Mouse (Mus musculus) neural tube, embryonic 15.5 days (tissue): Measurements from ENCODE around the gene Asgr2. TPM values are rescaled to one million over a fixed set of nuclear protein-coding genes. Genes with fewer than 3 reads are reported as not detected.
"Not testable (repeated sequence)": the region's sequence is repeated elsewhere in the genome, so short reads cannot be mapped to it uniquely, and the experiment has no call there.

ENCODE experiments used
- ATAC-seq: fragments of 200-750 bp; cut with Nextera tagmentation; 2 replicates; pipeline ENCODE4 v1.8.0; 2017; ENCODE audit warnings: mild to moderate bottlenecking, moderate TSS enrichment, moderate library complexity; ENCODE audit not compliant: low FRiP score
- H3K27ac ChIP-seq: fragments of 300-500 bp; sonication (generic); replicated peaks from 2 replicates; pipeline ENCODE4 v1.5.1; 2015; ENCODE audit warnings: mild to moderate bottlenecking, inconsistent platforms
- H3K27me3 ChIP-seq: fragments of 300-500 bp; sonication (generic); replicated peaks from 2 replicates; pipeline ENCODE4 v1.6.1; 2015; ENCODE audit warnings: inconsistent platforms
- H3K36me3 ChIP-seq: fragments of 300-500 bp; sonication (generic); 2 replicates; pipeline ENCODE4 v1.6.1; 2015; ENCODE audit warnings: inconsistent platforms
- H3K4me1 ChIP-seq: fragments of 300-500 bp; sonication (generic); 2 replicates; pipeline ENCODE4 v1.6.1; 2015; ENCODE audit warnings: inconsistent platforms
- H3K4me2 ChIP-seq: fragments of 300-500 bp; sonication (generic); 2 replicates; pipeline ENCODE4 v1.6.1; 2015; ENCODE audit warnings: inconsistent platforms, mild to moderate bottlenecking, moderate library complexity
- H3K4me3 ChIP-seq: fragments of 300-500 bp; sonication (generic); replicated peaks from 2 replicates; pipeline ENCODE4 v1.5.1; 2015; ENCODE audit warnings: mild to moderate bottlenecking, inconsistent platforms
- H3K9ac ChIP-seq: fragments of 300-500 bp; sonication (generic); replicated peaks from 2 replicates; pipeline ENCODE4 v1.6.1; 2015; ENCODE audit warnings: mild to moderate bottlenecking, inconsistent platforms
- H3K9me3 ChIP-seq: fragments of 300-500 bp; sonication (generic); replicated peaks from 2 replicates; pipeline ENCODE4 v1.6.1; 2016; ENCODE audit warnings: inconsistent platforms
- WGBS: fragments of 180-500 bp; shearing (Covaris S2); methylation state at CpG from one replicate; pipeline ENCODE4 v1.1.7; 2015; ENCODE audit warnings: mixed read lengths; 5-methylcytosine and 5-hydroxymethylcytosine counted together
- polyA plus RNA-seq: library from polyadenylated mRNA; unstranded; fragments of >200 nt; fragmentation: Nextera tagmentation; extraction: Ambion mirVana; gene quantifications from 2 replicates; pipeline ENCODE4 v1.2.1, GENCODE M21; 2015

Gene Asgr2
- polyA plus RNA-seq, 1 experiment from 2014 or later: not detected

DNA sequence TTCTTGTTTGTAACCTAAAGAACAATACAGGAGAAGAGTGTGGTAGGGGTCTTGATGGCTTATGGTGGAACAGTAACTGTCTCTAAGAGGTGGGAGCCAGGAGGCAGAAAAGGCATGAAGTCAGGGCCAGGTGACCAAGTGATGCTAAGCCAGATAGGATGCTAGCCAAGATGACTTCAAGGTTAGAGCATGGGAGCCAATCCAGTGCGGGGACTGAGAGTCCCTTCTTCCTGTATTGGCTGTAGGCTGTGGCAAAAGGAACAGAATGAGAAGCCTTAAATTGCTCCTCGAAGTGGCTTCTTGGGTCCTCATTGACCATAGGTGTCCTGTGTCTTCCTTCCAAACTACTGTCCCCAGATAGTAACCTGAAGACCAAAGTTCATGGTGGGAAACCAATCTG lies 6.7 kb downstream of the Asgr2 start:
- no peak for ATAC-seq
- H3K27ac ChIP-seq: no peak overlapping the region
- no peaks in the 10 kb centered on the region for H3K4me1 ChIP-seq
- H3K4me2 ChIP-seq: no peak overlapping the region
- no peaks in the 10 kb centered on the region for H3K27me3 ChIP-seq
- H3K36me3 ChIP-seq: no peaks in the 10 kb centered on the region
- 82% methylated on average over 2 of the region's 2 CpGs for WGBS
- no peak overlapping the region for H3K9ac ChIP-seq
- no peak overlapping the region for H3K4me3 ChIP-seq
- H3K9me3 ChIP-seq: no peaks in the 10 kb centered on the region

DNA sequence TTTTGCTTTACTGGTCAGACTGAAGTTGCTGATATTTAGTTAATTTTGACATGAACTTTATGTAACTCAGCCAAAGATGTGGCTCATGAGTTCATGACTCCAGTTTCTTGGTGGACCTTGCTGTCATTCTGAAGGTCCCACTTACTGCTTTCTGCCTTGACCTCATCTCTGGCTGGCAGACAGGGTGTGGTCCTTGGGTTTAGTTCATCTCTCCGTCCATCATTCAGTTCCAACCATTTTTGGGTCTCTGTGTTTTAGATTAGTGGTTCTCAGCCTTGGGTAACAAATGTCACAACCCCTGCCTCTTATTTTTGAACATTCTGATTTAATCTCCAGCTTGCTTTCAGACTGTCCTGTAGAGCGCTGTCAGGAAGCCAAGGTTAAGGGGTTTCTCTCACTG lies 7.4 kb downstream of the Asgr2 start:
- Histone ChIP-seq H3K9me3 (no peaks in the 10 kb centered on the region), H3K27me3 (no peaks in the 10 kb centered on the region), H3K4me2 (no peak overlapping the region), H3K4me3 (no peak overlapping the region), H3K27ac (no peak overlapping the region), H3K4me1 (no peaks in the 10 kb centered on the region), H3K36me3 (no peaks in the 10 kb centered on the region), H3K9ac (no peak overlapping the region)
- WGBS: 92% methylated on average over 2 of the region's 2 CpGs
- ATAC-seq: no peak

GRCm38 (mm10) chr11:70103701-70104315 lies 11.4 kb downstream of the Asgr2 start:
- Histone ChIP-seq H3K27ac (no peak overlapping the region), H3K4me2 (no peak overlapping the region), H3K36me3 (no peaks in the 10 kb centered on the region), H3K4me1 (no peaks in the 10 kb centered on the region), H3K27me3 (no peaks in the 10 kb centered on the region), H3K4me3 (no peak overlapping the region), H3K9me3 (no peaks in the 10 kb centered on the region), H3K9ac (no peak overlapping the region)
- WGBS: 87% methylated on average over 14 of the region's 14 CpGs
- no peak for ATAC-seq

- Histone ChIP-seq H3K9ac (no peak overlapping the region), H3K9me3 (no peaks in the 10 kb centered on the region), H3K27me3 (no peaks in the 10 kb centered on the region), H3K36me3 (no peaks in the 10 kb centered on the region), H3K4me1 (no peaks in the 10 kb centered on the region), H3K27ac (no peak overlapping the region), H3K4me3 (no peak overlapping the region), H3K4me2 (no peak overlapping the region)
- no peak for ATAC-seq
- 79% methylated on average over 8 of the region's 8 CpGs for WGBS
Observed at GRCm38 (mm10) chr11:70107085-70107484, 14.6 kb downstream of the Asgr2 start.

DNA sequence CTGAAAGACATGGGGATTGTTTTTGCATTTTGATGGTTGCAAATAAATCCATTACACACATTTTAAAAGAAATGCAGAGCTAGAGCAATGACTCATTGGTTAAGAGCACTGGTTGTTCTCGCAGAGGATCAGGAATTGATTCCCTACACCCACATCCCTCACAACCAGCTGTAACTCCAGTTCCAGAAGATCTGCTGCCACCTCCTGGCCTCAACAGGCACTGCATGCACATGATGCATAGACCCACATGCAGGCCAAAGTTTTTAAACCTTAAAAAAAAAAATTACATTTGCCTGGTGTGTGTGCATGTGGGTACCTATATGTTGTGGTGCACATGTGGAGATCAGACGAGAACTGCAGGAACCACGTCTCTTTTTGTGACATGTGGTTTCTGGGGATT lies 17.7 kb downstream of the Asgr2 start:
- Histone ChIP-seq H3K9ac (no peak overlapping the region), H3K27ac (no peak overlapping the region), H3K36me3 (no peaks in the 10 kb centered on the region), H3K9me3 (no peaks in the 10 kb centered on the region), H3K4me3 (no peak overlapping the region), H3K27me3 (no peaks in the 10 kb centered on the region), H3K4me2 (no peak overlapping the region), H3K4me1 (no peaks in the 10 kb centered on the region)
- WGBS: 70% methylated on average over 3 of the region's 3 CpGs
- no peak for ATAC-seq

DNA sequence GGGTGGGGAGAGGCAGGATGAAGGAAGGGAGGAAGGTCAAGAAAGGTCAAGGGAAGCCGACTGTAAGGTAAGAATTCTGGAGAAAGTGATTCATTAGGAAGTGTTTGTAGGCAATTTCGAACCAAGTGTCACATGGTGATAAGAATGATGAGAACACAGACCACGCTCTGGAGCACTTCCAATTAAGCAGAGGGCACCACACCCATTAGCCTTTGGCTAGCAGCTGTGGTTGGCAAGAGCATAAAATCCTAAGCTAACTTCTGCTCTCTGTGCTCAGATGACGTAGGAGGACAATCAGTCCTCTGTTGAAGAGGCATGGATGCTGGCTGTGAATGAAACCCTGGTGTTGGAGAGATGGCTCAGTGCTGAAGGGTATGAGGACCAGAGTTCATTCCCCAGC lies 22.1 kb downstream of the Asgr2 start:
- H3K4me3 ChIP-seq: no peak overlapping the region
- no peaks in the 10 kb centered on the region for H3K4me1 ChIP-seq
- no peak overlapping the region for H3K27ac ChIP-seq
- H3K27me3 ChIP-seq: no peaks in the 10 kb centered on the region
- 66% methylated on average over 4 of the region's 4 CpGs for WGBS
- H3K9ac ChIP-seq: no peak overlapping the region
- no peaks in the 10 kb centered on the region for H3K36me3 ChIP-seq
- H3K9me3 ChIP-seq: no peaks in the 10 kb centered on the region
- ATAC-seq: no peak
- H3K4me2 ChIP-seq: no peak overlapping the region

- no peaks in the 10 kb centered on the region for H3K27me3 ChIP-seq
- H3K9ac ChIP-seq: no peak overlapping the region
- 0 out of 2 replicates have a peak, but pooled peaks cover 2% of the 10 kb centered on the region for H3K9me3 ChIP-seq
- H3K4me2 ChIP-seq: no peak overlapping the region
- WGBS: 94% methylated on average over 3 of the region's 3 CpGs
- H3K27ac ChIP-seq: no peak overlapping the region
- no peak overlapping the region for H3K4me3 ChIP-seq
- H3K36me3 ChIP-seq: no peaks in the 10 kb centered on the region
- H3K4me1 ChIP-seq: no peaks in the 10 kb centered on the region
- no peak for ATAC-seq
Observed at GRCm38 (mm10) chr11:70115901-70116300, 23.5 kb downstream of the Asgr2 start.

DNA sequence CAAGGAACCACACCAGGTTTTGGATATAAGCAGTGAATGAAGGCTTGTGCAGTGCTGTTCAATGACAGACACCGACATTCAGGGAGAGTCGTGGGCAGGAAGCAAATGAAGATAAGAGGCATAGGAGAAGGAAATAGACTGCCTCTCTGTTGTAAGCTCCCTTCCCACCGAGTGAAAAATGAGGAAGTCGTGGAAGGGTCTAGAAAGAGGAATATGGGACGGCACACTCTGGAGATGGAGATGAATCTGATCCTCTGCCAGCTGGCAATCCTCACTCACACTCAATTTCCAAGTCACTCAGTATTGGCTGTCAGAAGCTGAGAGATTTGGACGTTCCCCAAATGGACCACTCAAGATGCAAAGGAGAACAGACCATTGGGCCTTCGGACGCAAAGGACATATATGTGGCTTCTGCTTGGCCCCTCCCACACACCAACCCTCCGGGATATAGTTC lies 37.5 kb downstream of the Asgr2 start, which contains the start of gene Mgl2:
TSS of gene Mgl2 (plus strand) at position 404 of the 454 bp plus-strand sequence.
- H3K4me2 ChIP-seq: no peak within 1 kb of the TSS

GRCm38 (mm10) chr11:70135001-70135400 lies 42.6 kb downstream of the Asgr2 start:
- H3K27me3 ChIP-seq, ATAC-seq: not testable (repeated sequence)
- WGBS: 68% methylated on average over 3 of the region's 3 CpGs

More for the DNA sequence above, 37.5 kb downstream of the Asgr2 start, which contains the start of gene Mgl2:
- H3K4me3 ChIP-seq: no peak within 1 kb of the TSS
- H3K9ac ChIP-seq: no peak within 1 kb of the TSS
- 81% methylated on average over 9 of the region's 9 CpGs for WGBS
- no peak within 1 kb of the TSS for H3K27ac ChIP-seq
- no peaks in the 10 kb centered on the region for H3K4me1 ChIP-seq
- H3K27me3 ChIP-seq: no peaks in the 10 kb centered on the region
- no peak for ATAC-seq
- no peaks in the 10 kb centered on the region for H3K9me3 ChIP-seq
- H3K36me3 ChIP-seq: no peaks in the 10 kb centered on the region

DNA sequence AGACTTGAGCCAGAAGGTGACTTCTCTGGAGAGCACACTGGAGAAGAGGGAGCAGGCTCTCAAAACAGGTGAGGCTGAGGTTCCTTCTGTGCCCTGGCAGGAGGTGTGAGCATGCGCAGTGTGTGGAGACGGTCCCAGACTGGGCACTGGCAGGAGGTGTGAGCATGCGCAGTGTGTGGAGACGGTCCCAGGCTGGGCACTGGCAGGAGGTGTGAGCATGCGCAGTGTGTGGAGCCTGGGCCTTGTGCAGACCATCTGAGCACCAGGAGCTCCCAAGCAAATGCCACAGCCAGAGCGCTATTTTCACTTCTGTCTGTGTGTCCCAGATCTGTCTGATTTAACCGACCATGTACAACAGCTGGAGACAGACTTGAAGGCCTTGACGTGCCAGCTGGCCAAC lies 43.5 kb downstream of the Asgr2 start:
- 91% methylated on average over 8 of the region's 8 CpGs for WGBS
- H3K4me1 ChIP-seq, H3K4me3 ChIP-seq, H3K4me2 ChIP-seq, H3K9ac ChIP-seq, H3K27ac ChIP-seq, H3K36me3 ChIP-seq, ATAC-seq, H3K27me3 ChIP-seq, H3K9me3 ChIP-seq: not testable (repeated sequence)

More at GRCm38 (mm10) chr11:70135001-70135400, 42.6 kb downstream of the Asgr2 start:
- not testable (repeated sequence) for H3K9me3 ChIP-seq, H3K4me3 ChIP-seq, H3K9ac ChIP-seq, H3K4me1 ChIP-seq, H3K27ac ChIP-seq, H3K36me3 ChIP-seq, H3K4me2 ChIP-seq

DNA sequence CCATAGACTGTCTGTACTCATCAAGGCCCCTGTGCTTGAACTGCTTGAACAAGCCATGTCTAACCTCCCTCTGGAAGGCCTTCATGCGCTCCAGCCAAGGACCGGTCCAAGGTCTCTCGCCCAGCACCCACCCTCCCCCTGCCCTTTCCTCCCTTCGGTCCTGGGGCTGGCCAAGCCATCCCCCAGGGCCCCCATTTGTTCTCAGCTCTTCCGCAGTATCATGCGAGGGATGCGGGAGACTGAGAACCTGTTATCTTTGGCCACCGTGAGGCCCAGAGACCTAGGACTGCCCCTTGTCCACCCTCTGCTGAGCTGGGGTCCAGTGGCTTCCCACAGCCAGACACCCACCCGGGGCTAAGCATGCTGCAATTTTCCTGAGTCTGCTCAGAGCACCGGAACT lies 46.7 kb downstream of the Asgr2 start:
- Histone ChIP-seq H3K9me3 (no peaks in the 10 kb centered on the region), H3K36me3 (no peaks in the 10 kb centered on the region), H3K4me1 (no peaks in the 10 kb centered on the region), H3K4me2 (no peak overlapping the region), H3K27ac (no peak overlapping the region), H3K4me3 (no peak overlapping the region), H3K27me3 (no peaks in the 10 kb centered on the region), H3K9ac (no peak overlapping the region)
- ATAC-seq: no peak
- 83% methylated on average over 10 of the region's 10 CpGs for WGBS

GRCm38 (mm10) chr11:70151072-70151471 lies 58.6 kb downstream of the Asgr2 start:
- 65% methylated on average over 3 of the region's 3 CpGs for WGBS
- H3K4me2 ChIP-seq: no peak overlapping the region
- no peak for ATAC-seq
- no peaks in the 10 kb centered on the region for H3K27me3 ChIP-seq
- H3K27ac ChIP-seq: no peak overlapping the region
- no peaks in the 10 kb centered on the region for H3K36me3 ChIP-seq
- H3K4me1 ChIP-seq: no peaks in the 10 kb centered on the region
- no peaks in the 10 kb centered on the region for H3K9me3 ChIP-seq
- H3K9ac ChIP-seq: no peak overlapping the region
- H3K4me3 ChIP-seq: no peak overlapping the region
